Mouse (Mus musculus) lung, adult 2 months (tissue): Measurements from ENCODE around the gene Ppp1r13l.

Experiments used
- CTCF ChIP-seq: fragments of 200-500 bp; IDR thresholded peaks from 2 replicates; pipeline ENCODE4 v1.5.1; 2011; ENCODE audit warnings: mild to moderate bottlenecking, low read length, control low read depth; ENCODE audit not compliant: insufficient read depth
- POLR2A ChIP-seq: fragments of 200-500 bp; IDR thresholded peaks from 2 replicates; pipeline ENCODE4 v1.6.1; 2011; ENCODE audit warnings: low read depth, mild to moderate bottlenecking, control low read depth, low read length, borderline replicate concordance; ENCODE audit errors: extremely low read depth

DNA sequence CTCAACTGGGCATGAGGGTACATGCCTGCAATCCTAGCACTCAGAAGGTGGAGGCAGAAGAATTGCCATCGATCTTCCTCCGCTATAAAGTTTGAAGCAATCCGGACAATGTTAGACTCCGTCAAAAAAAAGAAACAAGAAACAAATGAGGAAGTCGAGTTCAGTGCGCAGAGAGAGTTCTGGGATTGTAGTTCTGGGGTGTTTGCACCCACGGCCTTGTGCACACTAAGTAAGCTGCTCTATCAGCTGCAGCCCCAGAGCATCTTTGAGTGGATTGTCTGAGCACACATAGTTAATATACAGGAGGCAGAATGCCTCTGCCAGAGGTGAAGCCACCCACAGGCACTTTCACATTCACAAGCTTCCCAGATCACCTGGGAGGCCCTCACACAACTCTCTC lies 40.9 kb upstream of the Ppp1r13l start:
- TF ChIP-seq POLR2A (no peak), CTCF (no peak)
